Mouse (Mus musculus) adrenal gland, adult 18-20 months (tissue): ENCODE measurements around the gene Chrna7. TPM values are rescaled to one million over a fixed set of nuclear protein-coding genes. Genes with fewer than 3 reads are reported as not detected.

Experiments used
- DNase-seq, 2 experiments: peaks; one replicate each; pipeline ENCODE4 v3.0.0; 2021 to 2022; ENCODE audit warnings: low spot score in 2 of 2
- long read RNA-seq, 2 experiments: library from polyadenylated mRNA; stranded (forward); transcript quantifications; one replicate each; pipeline ENCODE4 v2.0.0; 2021
- total RNA-seq, 2 experiments: library from RNA; stranded (reverse); gene quantifications; 1 replicate in 1 of 2; 2 replicates in 1 of 2; pipeline ENCODE4 v1.2.3; 2021

Gene Chrna7
- 10 to 100 TPM; 16.8 to 21.2 TPM for total RNA-seq
- long read RNA-seq, experiment 1, transcript Chrna7-201 (10 exons, 2,078 nt) = major isoform, 5 of 16 reads
- long read RNA-seq, experiment 1, partial matches to known transcripts = 0 of 16 reads
- long read RNA-seq, experiment 1, other reads (novel, unspliced or antisense) = 11 of 16 reads
- long read RNA-seq, experiment 2, transcript Chrna7-201 (10 exons, 2,078 nt) = major isoform, 9 of 22 reads
- long read RNA-seq, experiment 2, partial matches to known transcripts = 2 of 22 reads
- long read RNA-seq, experiment 2, other reads (novel, unspliced or antisense) = 11 of 22 reads

- peak; percentile 80 to 82 for DNase-seq
Measured at GRCm38 (mm10) chr7:63212084-63212723, at the start of gene Chrna7. TSS of gene Chrna7 (minus strand) at chr7:63212569.

DNA sequence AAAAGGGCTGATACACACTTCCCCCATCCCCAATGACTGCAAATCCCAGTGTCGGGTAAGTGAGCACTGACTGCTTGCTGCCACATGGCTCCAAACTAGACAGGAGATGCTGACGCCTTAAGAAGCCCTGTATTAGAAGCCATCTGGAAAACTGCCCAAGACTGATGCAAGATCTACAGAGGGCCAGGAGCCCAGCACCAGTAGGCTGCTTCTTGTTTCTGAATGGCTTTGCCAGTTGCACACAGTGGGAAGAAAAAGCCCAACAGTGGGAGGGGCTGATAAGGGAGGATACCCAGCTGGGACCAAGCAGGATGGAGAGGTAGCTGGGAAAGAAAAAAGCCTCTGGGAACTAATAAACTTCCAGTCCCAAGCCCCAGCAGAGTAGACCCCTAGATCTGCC, 37.0 kb upstream of the Chrna7 start:
- DNase-seq = no peak

DNA sequence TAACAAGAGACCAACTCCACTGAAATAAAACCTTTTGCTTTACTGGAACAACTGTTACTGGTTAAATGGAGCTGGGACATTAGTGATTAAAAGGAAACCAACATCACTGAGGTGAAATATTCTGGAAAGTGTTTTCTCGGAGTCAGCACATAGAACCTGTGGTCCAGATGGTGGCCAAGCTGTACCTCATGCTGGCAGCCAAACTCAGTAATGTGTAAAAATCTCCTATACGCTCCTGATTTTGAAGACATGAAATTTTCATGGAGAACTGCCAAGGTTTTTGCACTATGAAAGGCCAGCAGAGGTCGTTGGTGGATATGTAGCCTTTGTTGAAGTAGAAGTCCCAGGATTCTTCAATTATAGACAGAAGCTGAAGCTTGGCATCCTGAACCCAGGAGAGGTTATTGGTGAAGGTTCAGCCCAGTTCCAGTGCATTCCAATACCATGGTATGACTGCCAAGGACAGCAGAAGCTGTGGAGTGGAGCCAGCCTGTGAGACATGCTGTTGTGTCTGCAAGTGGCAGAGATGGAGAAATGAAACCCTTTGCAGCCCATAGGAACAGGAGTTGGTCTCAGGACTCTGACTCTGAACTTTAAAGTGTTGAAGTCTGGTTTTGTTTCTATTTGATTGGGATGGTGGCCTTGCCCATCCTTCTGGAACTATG, 25.6 kb upstream of the Chrna7 start:
- no peak for DNase-seq

DNA sequence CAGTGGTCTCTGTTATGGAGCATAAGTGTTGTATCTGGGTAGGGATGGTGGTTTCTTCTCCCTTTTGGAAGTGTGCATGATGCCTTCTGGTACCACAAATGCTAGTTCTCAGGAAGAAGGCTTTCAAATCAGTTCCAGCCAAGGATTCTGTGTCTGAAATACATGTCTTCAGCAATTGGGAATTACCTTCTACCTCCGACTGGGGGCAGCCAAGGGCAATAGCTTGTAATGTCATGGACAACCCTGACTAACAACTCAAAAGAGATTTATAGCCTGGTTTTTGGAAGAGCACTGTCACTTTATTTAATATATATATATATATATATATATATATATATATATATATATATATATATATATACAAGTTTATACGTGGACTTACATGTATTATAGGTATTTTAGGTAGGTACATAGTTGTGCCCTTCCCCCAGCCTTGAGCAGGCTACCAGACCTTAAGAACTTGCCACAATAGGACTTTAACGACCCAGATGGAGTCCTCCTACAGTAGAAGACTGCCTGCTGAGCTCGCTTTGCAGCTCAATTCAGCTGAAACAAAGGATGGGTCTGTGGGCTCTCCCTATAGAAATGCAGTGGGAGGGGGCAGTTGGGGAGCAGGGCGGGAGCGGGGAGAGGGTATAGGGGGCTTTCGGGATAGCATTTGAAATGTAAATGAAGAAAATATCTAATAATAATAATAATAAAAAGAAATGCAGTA, 12.9 kb upstream of the Chrna7 start:
- DNase-seq = no peak

GRCm38 (mm10) chr7:63211641-63212083, 707 bp downstream of the Chrna7 start:
- DNase-seq = peak; percentile 13 to 20

DNA sequence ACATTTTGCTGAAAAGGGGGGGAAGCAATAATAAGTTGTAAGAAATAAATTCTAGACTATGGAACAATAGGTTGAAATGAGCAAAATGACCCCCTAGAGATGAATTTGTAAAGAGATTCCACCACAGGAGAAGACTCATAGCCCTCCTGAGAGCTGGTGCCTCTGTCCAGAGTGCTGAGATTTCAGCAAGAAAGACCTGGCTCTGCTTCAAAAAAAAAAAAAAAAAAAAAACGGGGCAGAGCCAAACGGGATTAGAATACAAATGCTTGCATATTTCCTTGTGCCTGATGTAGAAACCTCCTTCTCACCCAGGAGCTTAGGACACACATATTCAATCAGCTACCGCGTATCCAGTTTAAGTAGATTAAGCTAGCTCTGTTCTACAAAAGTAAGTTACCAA, 2.9 kb downstream of the Chrna7 start:
- DNase-seq = no peak

DNA sequence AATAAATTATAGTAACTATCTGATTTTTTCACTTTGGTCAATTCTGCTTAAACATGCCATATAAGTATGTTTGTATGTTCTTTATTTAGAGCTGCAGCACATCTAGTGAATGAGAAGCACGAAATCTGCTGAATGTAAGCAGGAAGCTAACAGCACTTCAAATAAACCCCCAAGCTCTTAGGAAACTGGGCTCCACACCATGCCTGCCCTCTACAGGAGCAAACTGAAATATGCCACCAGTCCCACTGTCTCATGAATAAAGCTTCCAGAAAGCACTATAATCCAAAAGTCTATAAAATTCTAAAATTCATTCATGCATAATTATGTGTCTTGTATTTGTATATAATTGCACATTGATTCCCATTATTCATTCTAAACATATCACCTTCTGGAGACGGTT, 5.2 kb downstream of the Chrna7 start:
- no peak for DNase-seq

DNA sequence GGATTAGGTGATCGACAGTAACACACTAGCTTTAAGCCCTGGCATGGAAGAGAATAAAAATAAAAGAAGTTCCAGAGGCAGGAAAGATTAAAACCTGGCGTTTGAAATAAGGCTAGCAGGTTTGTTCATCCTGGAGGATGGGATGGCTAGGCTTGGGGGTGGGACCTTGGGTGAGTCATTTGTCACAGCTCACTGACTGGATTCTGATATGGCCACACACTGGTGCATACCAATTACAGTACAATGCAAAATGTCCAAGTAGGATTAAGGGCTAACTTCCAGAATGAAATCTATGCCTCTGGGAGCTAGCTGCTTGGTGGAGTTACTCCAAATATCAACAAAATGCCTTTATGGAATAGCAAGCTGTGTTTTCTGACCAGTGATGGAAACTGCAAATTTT, 16.8 kb downstream of the Chrna7 start:
- DNase-seq = no peak

- DNase-seq = no peak
Measured at GRCm38 (mm10) chr7:63189647-63190534, 22.5 kb downstream of the Chrna7 start.

DNA sequence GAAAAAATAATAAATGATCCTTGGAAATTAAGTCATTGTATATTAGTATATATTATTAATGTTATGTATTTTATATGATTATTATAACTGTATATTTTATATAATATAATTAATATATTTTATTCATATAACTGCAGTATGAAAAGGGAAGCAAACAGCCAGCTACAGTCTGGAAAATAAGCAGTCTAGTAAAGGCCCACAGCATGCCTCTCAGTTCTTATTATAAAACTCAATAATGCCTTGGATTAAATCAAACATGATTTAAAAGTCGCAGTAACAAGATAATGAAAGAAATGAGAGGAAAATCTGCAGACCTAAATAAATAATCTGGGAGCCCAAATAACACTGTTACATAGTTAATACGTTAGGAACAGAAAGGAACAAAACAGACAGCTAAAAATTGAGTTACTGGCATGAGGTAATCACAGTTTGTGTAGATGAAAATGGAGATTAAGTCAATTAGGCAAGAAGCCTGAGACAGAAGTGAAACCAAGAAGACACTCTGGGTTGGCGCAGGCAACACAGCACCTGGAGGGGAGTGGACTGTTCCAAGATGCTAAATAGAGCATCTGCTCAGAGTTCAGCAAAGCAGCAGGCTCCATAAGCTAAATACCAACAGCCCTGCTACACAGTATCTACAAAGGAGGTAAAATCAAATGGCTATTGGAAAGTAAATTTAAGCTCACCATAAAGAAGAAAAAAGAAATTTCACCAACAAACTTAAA, 42.1 kb downstream of the Chrna7 start:
- DNase-seq = no peak

- DNase-seq = no peak
Measured at GRCm38 (mm10) chr7:63164617-63165016, 47.8 kb downstream of the Chrna7 start.

- no peak for DNase-seq
Measured at GRCm38 (mm10) chr7:63162272-63162864, 50.0 kb downstream of the Chrna7 start.

GRCm38 (mm10) chr7:63153239-63153638, 59.1 kb downstream of the Chrna7 start:
- DNase-seq = no peak

- DNase-seq = no peak
Measured at GRCm38 (mm10) chr7:63148740-63149139, 63.6 kb downstream of the Chrna7 start.

DNA sequence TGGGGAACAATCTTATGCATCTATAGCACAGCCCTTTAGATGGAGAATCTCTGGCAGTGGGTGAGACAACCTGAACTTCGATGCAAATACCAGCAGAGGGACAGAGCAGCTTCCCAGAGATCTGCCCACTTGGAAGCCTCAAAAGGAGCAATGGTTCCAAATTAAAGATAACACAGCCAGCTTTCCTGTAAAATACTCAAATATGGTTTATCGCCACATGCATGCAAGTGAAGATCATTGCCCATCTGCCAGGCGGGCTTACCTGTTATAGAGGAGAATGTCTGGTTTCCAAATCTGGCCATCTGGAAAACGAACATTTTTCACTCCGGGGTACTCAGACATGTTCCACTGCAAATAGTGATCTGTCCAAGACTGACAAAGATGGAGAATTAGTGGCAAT, 64.0 kb downstream of the Chrna7 start:
- DNase-seq = no peak

DNA sequence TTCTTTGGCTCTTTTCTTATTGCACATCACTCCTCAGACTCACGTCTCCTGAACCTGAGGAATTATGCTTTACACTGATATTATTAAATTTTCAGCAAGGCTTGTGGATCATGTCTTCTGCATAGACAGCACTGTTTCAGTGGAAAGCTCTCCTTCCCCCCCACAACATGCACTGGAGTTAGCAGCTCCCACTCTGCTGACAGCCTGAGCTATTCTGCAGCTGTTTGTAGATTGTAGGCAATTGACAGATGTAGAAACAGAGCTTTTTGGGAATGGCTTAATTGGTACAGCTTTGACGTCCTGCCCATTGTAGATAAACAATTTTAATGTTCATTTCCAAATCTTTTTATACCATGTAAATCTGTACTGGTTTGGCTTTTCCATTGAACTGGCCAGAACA, 89.8 kb downstream of the Chrna7 start:
- no peak for DNase-seq

DNA sequence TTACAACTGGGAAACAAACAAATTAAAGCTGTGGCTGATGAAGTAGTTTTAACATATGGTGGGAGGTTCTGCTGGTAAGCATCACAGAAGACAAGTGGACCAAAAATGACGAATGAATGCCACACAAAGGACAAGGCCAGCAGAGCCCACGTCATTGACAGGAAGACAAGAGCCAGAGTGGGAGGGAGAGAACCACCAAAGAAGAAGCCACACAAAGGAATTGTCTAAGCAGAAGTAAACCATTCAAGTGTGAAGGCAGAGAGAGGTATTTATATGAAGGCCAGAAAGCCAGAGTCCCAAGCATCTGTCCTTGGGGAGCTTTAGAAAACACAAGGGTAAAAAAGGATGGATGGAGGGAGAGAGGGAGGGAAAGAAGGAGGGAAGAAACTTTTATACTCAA, 98.7 kb downstream of the Chrna7 start:
- no peak for DNase-seq

- DNase-seq = no peak
Measured at GRCm38 (mm10) chr7:63113252-63113651, 99.1 kb downstream of the Chrna7 start.

- no peak for DNase-seq
Measured at GRCm38 (mm10) chr7:63109348-63109747, 103.0 kb downstream of the Chrna7 start.

DNA sequence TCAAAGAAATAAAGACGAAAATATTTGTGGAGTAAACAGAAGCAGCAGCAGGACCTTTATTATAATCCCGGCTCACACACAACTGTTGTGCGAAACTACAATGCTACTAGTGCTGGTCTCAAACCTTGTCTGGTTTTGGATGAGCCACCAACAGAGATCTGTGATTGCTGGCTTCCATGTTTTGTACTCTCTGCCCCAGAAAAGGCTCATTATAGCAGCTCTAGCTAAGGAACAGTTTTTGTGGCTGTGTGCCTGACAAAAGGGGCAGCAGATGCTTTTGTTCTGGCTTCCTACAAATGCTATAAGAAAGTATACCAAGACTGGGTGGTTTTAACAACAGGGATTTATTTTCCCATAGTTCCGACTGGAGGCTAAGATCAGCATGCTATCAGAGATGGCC, 126.4 kb downstream of the Chrna7 start:
- no peak for DNase-seq
